Mouse (Mus musculus) frontal cortex, postnatal 36 days (tissue): ENCODE results near the gene Cask.

Source experiments
- DNase-seq, 2 experiments: peaks; one replicate each; pipeline ENCODE4 v3.0.0; 2022; ENCODE audit warnings: low spot score in 2 of 2

Gene Cask

GRCm38 (mm10) chrX:13720296-13720829 is 130.8 kb downstream of the Cask start:
- no peak for DNase-seq

- DNase-seq, result no peak
Measured at GRCm38 (mm10) chrX:13718283-13718682, 132.9 kb downstream of the Cask start.

- DNase-seq, result no peak
Measured at GRCm38 (mm10) chrX:13716796-13717569, 134.2 kb downstream of the Cask start.

GRCm38 (mm10) chrX:13710174-13710573 is 141.0 kb downstream of the Cask start:
- peak; percentile 26 to 68 for DNase-seq

- DNase-seq, result no peak
Measured at GRCm38 (mm10) chrX:13705051-13705450, 146.1 kb downstream of the Cask start.

GRCm38 (mm10) chrX:13700681-13701080 is 150.5 kb downstream of the Cask start:
- no peak for DNase-seq

GRCm38 (mm10) chrX:13691865-13692264 is 159.3 kb downstream of the Cask start:
- DNase-seq, result no peak

GRCm38 (mm10) chrX:13688356-13688755 is 162.8 kb downstream of the Cask start:
- peak; percentile 20 to 31 for DNase-seq

GRCm38 (mm10) chrX:13686589-13686988 is 164.6 kb downstream of the Cask start:
- DNase-seq, result no peak

GRCm38 (mm10) chrX:13681748-13682147 is 169.4 kb downstream of the Cask start:
- no peak for DNase-seq

- no peak for DNase-seq
Measured at GRCm38 (mm10) chrX:13673001-13673400, 178.2 kb downstream of the Cask start.

GRCm38 (mm10) chrX:13670342-13670741 is 180.8 kb downstream of the Cask start:
- DNase-seq, result no peak

- no peak for DNase-seq
Measured at GRCm38 (mm10) chrX:13668867-13669266, 182.3 kb downstream of the Cask start.

GRCm38 (mm10) chrX:13661063-13661462 is 190.1 kb downstream of the Cask start, which contains the start of gene Gpr82:
Gene Gpr82, plus strand, starts transcription at chrX:13661363.
- no peak for DNase-seq

- DNase-seq, result no peak
Measured at GRCm38 (mm10) chrX:13659201-13659890, 191.8 kb downstream of the Cask start.

GRCm38 (mm10) chrX:13658616-13659140 is 192.5 kb downstream of the Cask start:
- DNase-seq, result no peak

- peak; percentile 23 to 31 for DNase-seq
Measured at GRCm38 (mm10) chrX:13656721-13657120, 194.4 kb downstream of the Cask start.

GRCm38 (mm10) chrX:13655906-13656305 is 195.3 kb downstream of the Cask start:
- no peak for DNase-seq

GRCm38 (mm10) chrX:13655005-13655421 is 196.2 kb downstream of the Cask start:
- peak; percentile 6 to 37 for DNase-seq

GRCm38 (mm10) chrX:13652291-13652690 is 198.9 kb downstream of the Cask start:
- no peak for DNase-seq

- no peak for DNase-seq
Measured at GRCm38 (mm10) chrX:13651889-13652288, 199.3 kb downstream of the Cask start.

- DNase-seq, result no peak
Measured at GRCm38 (mm10) chrX:13638894-13639293, 212.3 kb downstream of the Cask start.

- DNase-seq, result no peak
Measured at GRCm38 (mm10) chrX:13636398-13636797, 214.8 kb downstream of the Cask start.
